Mouse (Mus musculus) MEL-GATA-1-ER (cell line): ENCODE results near the gene Ppp2r3a.

Experiments
- DNase-seq: peaks from one replicate; pipeline ENCODE4 v3.0.0-alpha.2; 2012; ENCODE audit warnings: low read depth; ENCODE audit errors: extremely low read depth

Ppp2r3a gene

GRCm38 (mm10) chr9:101159431-101159830 lies 92.2 kb downstream of the Ppp2r3a start:
- peak; percentile 16 for DNase-seq

GRCm38 (mm10) chr9:101152872-101153271 lies 98.7 kb downstream of the Ppp2r3a start:
- DNase-seq: no peak

- DNase-seq: no peak
Measured at GRCm38 (mm10) chr9:101143635-101144034, 108.0 kb downstream of the Ppp2r3a start.

GRCm38 (mm10) chr9:101114182-101114884 lies 137.3 kb downstream of the Ppp2r3a start:
- no peak for DNase-seq

GRCm38 (mm10) chr9:101113317-101113716 lies 138.3 kb downstream of the Ppp2r3a start:
- DNase-seq: no peak

- no peak for DNase-seq
Measured at GRCm38 (mm10) chr9:101110013-101110412, 141.6 kb downstream of the Ppp2r3a start.

- no peak for DNase-seq
Measured at GRCm38 (mm10) chr9:101107386-101107785, 144.2 kb downstream of the Ppp2r3a start.

- DNase-seq: no peak
Measured at GRCm38 (mm10) chr9:101105735-101106134, 145.9 kb downstream of the Ppp2r3a start.

- DNase-seq: no peak
Measured at GRCm38 (mm10) chr9:101104931-101105330, 146.7 kb downstream of the Ppp2r3a start.

- no peak for DNase-seq
Measured at GRCm38 (mm10) chr9:101102288-101102687, 149.3 kb downstream of the Ppp2r3a start.

GRCm38 (mm10) chr9:101101547-101101946 lies 150.0 kb downstream of the Ppp2r3a start:
- DNase-seq: no peak

- DNase-seq: no peak
Measured at GRCm38 (mm10) chr9:101100163-101100562, 151.4 kb downstream of the Ppp2r3a start.

- DNase-seq: no peak
Measured at GRCm38 (mm10) chr9:101099445-101099844, 152.2 kb downstream of the Ppp2r3a start.

- no peak for DNase-seq
Measured at GRCm38 (mm10) chr9:101097542-101097941, 154.1 kb downstream of the Ppp2r3a start.

GRCm38 (mm10) chr9:101096461-101096860 lies 155.1 kb downstream of the Ppp2r3a start:
- DNase-seq: no peak

GRCm38 (mm10) chr9:101095425-101095824 lies 156.2 kb downstream of the Ppp2r3a start:
- DNase-seq: no peak

- no peak for DNase-seq
Measured at GRCm38 (mm10) chr9:101083728-101084127, 167.9 kb downstream of the Ppp2r3a start.

- no peak for DNase-seq
Measured at GRCm38 (mm10) chr9:101080046-101080685, 171.4 kb downstream of the Ppp2r3a start.

- no peak for DNase-seq
Measured at GRCm38 (mm10) chr9:101078579-101078978, 173.0 kb downstream of the Ppp2r3a start.

GRCm38 (mm10) chr9:101077486-101077885 lies 174.1 kb downstream of the Ppp2r3a start:
- no peak for DNase-seq

GRCm38 (mm10) chr9:101076095-101076875 lies 175.3 kb downstream of the Ppp2r3a start:
- no peak for DNase-seq

- DNase-seq: no peak
Measured at GRCm38 (mm10) chr9:101075694-101076093, 175.9 kb downstream of the Ppp2r3a start.
